Mouse (Mus musculus) spleen, adult 12 weeks (tissue): ENCODE results near the gene Slc26a10.

Source experiments
- DNase-seq: peaks from one replicate; pipeline ENCODE4 v3.0.0; 2022; ENCODE audit warnings: low spot score

Gene Slc26a10

DNA sequence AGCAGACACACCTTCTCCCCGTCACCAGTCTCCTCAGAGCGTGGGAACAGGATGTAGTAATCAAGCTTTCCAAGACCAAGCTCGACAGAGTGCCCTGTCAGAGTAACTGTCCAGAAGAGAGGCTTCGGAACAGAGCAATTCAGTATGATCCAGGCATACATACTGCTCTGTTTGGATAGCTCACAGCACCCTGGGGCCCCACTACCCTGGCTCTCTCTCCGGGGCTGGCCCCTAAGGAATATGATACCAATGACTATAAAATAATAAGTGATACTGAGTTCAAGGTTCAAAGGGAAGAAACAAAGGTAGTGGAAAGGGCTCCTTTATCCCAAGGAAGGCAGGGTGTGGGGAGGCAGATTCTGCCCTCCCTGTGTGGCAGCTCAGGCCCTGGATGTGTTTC is 48.0 kb downstream of the Slc26a10 start:
- no peak for DNase-seq

DNA sequence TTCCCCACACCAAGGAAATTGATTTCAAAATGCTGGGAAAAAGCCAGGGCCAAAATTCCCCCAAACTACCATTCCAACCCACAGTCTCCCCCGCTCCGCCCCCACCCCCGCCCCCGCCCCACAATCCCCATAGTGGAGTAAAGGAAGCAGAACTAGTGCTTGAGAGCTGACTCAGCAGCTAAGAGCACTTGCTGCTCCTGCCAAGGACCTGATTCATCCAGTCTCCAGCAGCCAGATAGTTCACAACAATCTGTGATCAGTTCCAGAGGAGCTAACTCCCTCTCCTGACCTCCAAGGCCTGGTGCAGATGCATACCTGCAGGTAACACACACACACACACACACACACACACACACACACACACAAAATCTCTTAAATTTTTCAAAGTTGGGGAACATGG is 51.0 kb downstream of the Slc26a10 start:
- DNase-seq: no peak

DNA sequence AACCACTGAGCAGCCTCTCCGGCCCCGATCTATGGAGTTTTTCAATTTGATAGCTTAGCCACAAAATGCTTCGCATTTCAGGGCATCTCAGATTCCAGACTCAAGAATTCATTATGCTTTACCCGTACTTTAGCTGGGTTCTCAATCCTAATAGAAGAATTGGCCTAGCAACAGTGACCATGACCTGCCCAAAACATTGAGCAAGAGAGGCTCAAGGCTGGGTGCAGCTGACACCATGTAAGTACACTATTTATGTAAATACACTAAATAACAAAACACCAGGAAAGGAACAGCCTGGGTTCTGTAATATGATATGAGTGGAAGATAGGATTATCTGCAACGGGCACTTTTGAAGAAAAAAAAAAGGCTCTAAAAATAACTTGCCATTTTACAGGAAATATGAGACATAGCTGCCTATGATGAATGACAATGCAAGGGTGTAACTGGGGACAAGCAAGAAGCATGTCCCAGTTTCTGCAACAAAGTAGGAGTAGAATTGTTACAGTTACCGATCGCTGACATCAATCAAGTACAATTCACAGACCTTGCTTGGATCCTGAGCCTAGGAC is 52.6 kb downstream of the Slc26a10 start:
- no peak for DNase-seq

DNA sequence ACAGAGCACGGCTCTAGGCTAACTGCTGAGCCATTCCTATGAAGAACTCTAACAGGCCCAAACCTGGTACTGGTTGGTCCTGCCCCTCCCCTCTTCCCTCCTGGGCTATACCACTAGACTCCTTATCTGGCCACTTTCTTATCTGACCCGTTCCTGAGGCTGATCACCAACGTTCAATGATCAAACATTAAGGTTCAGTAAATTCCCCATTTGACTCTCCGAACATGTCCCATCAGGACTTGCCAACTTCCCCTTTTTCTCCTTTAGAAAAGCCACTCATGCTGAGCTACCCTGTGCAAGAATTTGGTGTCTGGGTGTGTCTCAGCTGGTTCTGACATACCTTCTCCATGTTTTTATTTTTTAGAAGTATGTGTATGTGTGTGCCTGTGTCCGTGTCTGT is 53.9 kb downstream of the Slc26a10 start:
- DNase-seq: no peak

DNA sequence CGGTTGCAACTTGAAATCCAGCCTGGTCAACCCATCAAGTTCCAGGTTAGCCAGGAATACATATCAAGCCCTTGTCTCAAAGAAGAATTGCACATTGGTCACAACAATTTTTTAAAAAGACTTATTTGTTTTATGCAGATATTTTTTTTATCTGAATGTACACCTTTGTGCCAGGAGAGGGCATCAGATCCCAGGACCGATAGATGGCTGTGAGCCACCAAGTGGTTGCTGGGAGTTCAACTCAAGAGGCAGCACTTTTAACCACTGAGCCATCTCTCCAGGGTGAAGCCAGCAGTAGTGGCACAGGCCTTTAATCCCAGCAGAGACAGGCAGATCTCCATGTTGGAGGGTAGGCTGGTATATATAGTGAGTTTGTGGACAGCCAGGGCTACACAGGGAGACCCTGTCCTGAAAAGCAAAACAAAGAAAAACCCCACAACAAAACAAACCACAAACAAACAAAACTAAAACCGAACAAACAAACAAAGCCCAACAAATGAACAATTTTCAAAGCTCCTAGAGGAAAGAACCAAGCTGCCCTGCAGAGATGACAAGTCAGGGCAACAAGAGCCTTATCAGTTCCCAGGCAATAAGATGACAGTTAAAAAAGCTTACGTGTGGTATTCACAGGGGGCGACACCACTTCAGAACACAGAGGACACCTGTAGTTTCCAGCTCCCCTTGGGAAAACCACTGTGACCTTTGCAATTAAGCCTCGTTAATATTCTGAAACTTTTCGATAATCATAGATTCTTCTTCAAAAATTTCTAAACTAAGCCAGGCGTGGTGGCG is 55.0 kb downstream of the Slc26a10 start:
- DNase-seq: peak; percentile 34

DNA sequence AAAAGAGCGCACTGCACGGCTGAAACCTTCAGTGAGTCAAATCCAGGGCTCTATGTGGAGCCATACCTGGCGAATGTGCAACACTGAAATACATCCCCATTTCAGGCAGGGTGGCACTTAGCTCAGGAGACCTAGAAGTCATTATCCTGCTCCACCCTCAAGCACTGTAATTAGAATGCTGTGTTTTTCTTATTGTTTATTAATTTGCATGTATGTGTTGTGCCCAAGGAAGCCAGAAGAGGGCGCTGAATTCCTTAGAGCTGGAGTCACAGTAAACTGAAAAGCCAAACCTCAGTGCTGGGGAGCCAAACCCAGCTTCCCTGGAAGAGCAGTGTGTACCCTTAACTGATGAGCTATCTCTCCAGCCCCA is 57.0 kb downstream of the Slc26a10 start:
- peak; percentile 63 for DNase-seq

DNA sequence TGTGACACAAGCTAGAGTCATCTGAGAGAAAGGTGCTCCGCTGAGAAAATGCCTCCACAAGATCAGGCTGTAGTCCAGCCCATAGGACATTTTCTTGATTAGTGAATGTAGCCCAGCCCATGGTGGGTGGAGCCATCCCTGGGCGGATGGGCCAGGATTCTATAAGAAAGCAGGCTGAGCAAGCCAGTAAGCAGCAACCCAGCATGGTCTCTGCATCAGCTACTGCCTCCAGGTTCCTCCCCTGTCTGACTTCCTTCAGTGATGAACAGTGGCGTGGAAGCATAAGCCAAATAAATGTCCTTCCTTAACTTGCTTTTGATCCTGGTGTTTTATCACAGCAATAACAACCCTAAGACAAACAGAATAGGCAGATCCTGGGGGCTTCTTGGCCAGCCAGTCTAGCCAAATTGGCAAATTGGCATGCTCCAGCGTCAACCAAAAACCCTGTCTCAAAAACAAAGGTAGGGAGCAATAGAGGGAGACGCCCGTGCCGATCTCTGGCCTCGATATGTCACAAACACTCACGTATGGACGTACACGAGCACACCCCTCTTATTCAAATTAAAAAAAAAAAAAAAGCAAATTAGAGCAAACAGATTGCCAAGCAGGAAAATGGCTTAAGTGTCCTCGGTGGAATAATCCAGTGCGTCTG is 57.5 kb downstream of the Slc26a10 start:
- peak; percentile 65 for DNase-seq

DNA sequence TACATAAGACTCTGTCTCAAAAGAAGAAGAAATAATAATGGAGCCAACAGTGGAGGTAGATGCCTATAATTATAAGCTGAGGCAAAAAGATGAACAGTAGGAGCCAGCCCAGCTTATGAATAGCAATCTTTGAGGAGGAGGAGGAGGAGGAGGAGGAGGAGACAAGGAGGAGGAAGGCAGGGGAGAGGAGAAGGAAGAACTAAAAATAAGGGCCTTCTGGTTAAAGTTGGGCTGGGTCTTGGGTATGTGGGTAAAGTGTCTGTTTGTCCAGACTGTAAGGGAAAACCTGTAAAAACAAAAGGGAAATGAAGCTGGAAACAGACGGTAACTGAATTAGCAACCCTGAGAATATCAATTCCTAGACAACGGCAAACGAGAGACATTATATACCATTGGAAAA is 58.4 kb downstream of the Slc26a10 start:
- DNase-seq: no peak
